Mouse (Mus musculus): ENCODE results near the gene Pros1. TPM values are rescaled to one million over a fixed set of nuclear protein-coding genes. Genes with fewer than 3 reads are reported as not detected.

Pros1 gene
- polyA plus RNA-seq, 1 experiment from 2014 or later, result 25.5 TPM

DNA sequence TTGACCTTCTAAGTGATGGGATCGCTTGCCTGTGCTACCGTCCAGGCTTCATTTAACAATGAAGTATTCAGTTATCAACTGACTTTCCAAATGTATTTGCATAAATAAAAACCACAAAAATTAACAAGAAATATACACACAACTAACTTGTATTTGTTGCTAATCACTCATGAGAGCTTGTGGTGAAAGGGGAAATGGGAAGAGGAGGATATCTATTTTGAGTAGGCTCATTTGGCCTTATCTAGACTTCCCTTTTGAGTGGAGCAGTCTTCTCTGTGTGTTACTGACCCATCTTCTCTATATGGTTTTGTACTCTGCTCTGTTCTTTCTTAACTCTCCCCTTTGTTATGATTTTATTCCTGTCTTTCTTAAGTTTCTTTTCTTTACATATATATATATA is 2.2 kb downstream of the Pros1 start:
- H3K9ac ChIP-seq (ENCODE audit: low read length), result no peak overlapping the region
- WGBS, result 92% methylated on average over 2 of the region's 2 CpGs
- no peak for DNase-seq (ENCODE audit: low spot score)

DNA sequence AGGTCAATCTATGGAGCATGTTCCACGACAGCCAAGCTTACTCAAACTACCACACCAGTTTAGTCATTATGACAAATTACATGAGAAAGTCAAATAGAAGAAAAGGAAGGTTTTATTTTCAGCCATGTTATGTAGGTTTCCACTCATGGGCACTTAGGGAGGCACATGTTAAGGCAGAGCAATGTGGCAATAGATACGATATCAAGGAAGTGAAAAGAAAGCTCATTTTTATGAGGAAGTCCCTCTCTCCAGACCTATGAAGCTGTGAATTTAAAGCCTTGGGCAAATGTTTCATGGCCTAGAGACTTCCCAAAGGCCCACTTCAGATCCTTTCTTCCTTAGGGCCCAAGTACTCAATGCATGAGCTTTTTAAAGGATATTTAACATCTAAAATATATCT is 3.4 kb downstream of the Pros1 start:
- Histone ChIP-seq H3K9ac (ENCODE audit: low read length) (no peak overlapping the region), H3K9me3 (ENCODE audit: control insufficient read depth, low read length) (no peaks in the 10 kb centered on the region), H3K27ac (ENCODE audit: low read depth) (no peak overlapping the region), H3K4me2 (ENCODE audit: low read length) (no peak overlapping the region), H3K4me1 (replicated peaks; ENCODE audit: control insufficient read depth, insufficient read depth, low read length) (no peaks in the 10 kb centered on the region), H3K27me3 (replicated peaks; ENCODE audit: control insufficient read depth, insufficient read depth, low read length) (no peaks in the 10 kb centered on the region), H3K4me3 (ENCODE audit: low read depth, low read length) (no peak overlapping the region), H3K36me3 (ENCODE audit: control insufficient read depth, insufficient read depth, low read length) (no peaks in the 10 kb centered on the region)
- 93% methylated on average over 2 of the region's 2 CpGs for WGBS
- ATAC-seq (replicated peaks; ENCODE audit: low FRiP score, low TSS enrichment, low read depth), result no peak
- DNase-seq (ENCODE audit: low spot score), result no peak

More for the DNA sequence above, 2.2 kb downstream of the Pros1 start:
- Histone ChIP-seq H3K4me1 (replicated peaks; ENCODE audit: control insufficient read depth, insufficient read depth, low read length) (no peaks in the 10 kb centered on the region), H3K4me3 (ENCODE audit: low read depth, low read length) (no peak overlapping the region), H3K4me2 (ENCODE audit: low read length) (no peak overlapping the region), H3K27ac (ENCODE audit: low read depth) (no peak overlapping the region), H3K27me3 (replicated peaks; ENCODE audit: control insufficient read depth, insufficient read depth, low read length) (no peaks in the 10 kb centered on the region), H3K36me3 (ENCODE audit: control insufficient read depth, insufficient read depth, low read length) (no peaks in the 10 kb centered on the region), H3K9me3 (ENCODE audit: control insufficient read depth, low read length) (no peaks in the 10 kb centered on the region)
- ATAC-seq (replicated peaks; ENCODE audit: low FRiP score, low TSS enrichment, low read depth), result no peak

GRCm38 (mm10) chr16:62858018-62858417 is 3.9 kb downstream of the Pros1 start:
- Histone ChIP-seq H3K9me3 (ENCODE audit: control insufficient read depth, low read length) (no peaks in the 10 kb centered on the region), H3K9ac (ENCODE audit: low read length) (no peak overlapping the region), H3K36me3 (ENCODE audit: control insufficient read depth, insufficient read depth, low read length) (no peaks in the 10 kb centered on the region), H3K4me1 (replicated peaks; ENCODE audit: control insufficient read depth, insufficient read depth, low read length) (no peaks in the 10 kb centered on the region), H3K27me3 (replicated peaks; ENCODE audit: control insufficient read depth, insufficient read depth, low read length) (no peaks in the 10 kb centered on the region), H3K27ac (ENCODE audit: low read depth) (no peak overlapping the region), H3K4me2 (ENCODE audit: low read length) (no peak overlapping the region), H3K4me3 (ENCODE audit: low read depth, low read length) (no peak overlapping the region)
- no peak for ATAC-seq (replicated peaks; ENCODE audit: low FRiP score, low TSS enrichment, low read depth)
- 93% methylated on average over 1 of the region's 1 CpGs for WGBS
- no peak for DNase-seq (ENCODE audit: low spot score)

DNA sequence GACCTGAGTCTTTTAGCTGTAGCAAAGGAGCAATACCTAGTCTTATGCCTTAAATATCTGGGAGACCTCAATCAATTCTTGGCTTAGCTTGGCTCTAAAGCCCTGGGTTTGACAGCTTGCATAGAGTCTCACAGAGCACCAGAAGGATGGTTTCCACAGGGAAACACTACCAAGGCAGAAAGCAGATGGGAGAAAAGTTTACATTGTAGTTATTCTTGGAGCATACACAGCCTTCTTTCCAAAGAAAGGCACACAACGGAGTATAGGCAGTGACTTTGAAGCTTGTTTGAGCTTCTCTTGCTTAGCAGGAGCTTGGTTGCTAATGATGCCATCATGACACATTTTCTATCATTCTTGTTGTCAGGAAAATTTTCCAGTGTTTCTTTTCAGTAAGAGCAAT is 6.0 kb downstream of the Pros1 start:
- no peaks in the 10 kb centered on the region for H3K9me3 ChIP-seq (ENCODE audit: control insufficient read depth, low read length)
- H3K4me2 ChIP-seq (ENCODE audit: low read length), result no peak overlapping the region
- DNase-seq (ENCODE audit: low spot score), result no peak
- no peaks in the 10 kb centered on the region for H3K27me3 ChIP-seq (replicated peaks; ENCODE audit: control insufficient read depth, insufficient read depth, low read length)
- no peak overlapping the region for H3K4me3 ChIP-seq (ENCODE audit: low read depth, low read length)
- ATAC-seq (replicated peaks; ENCODE audit: low FRiP score, low TSS enrichment, low read depth), result no peak
- H3K4me1 ChIP-seq (replicated peaks; ENCODE audit: control insufficient read depth, insufficient read depth, low read length), result no peaks in the 10 kb centered on the region
- no peak overlapping the region for H3K27ac ChIP-seq (ENCODE audit: low read depth)
- no peaks in the 10 kb centered on the region for H3K36me3 ChIP-seq (ENCODE audit: control insufficient read depth, insufficient read depth, low read length)
- WGBS, result 69% methylated on average over 1 of the region's 1 CpGs
- no peak overlapping the region for H3K9ac ChIP-seq (ENCODE audit: low read length)

DNA sequence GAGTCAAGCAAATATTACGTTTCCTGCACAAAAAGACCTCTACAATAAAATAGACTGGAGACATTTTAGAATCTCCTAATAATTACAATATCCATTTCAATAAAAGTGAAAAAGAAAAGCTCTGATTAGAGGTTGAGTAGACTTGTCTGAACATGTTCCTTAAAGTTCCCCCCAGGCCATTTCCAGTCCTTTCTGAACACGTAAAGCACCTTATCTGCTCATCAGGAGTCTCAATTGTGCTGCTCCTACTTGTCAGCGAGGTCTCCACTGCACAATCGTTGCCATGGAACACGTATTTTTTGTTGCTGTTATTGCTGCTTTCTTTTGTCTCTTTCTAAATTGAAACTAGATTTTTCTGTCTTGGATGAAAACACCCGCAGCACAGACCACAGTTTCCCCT is 7.3 kb downstream of the Pros1 start:
- Histone ChIP-seq H3K36me3 (ENCODE audit: control insufficient read depth, insufficient read depth, low read length) (no peaks in the 10 kb centered on the region), H3K27me3 (replicated peaks; ENCODE audit: control insufficient read depth, insufficient read depth, low read length) (no peaks in the 10 kb centered on the region), H3K9ac (ENCODE audit: low read length) (no peak overlapping the region), H3K4me1 (replicated peaks; ENCODE audit: control insufficient read depth, insufficient read depth, low read length) (no peaks in the 10 kb centered on the region), H3K4me2 (ENCODE audit: low read length) (no peak overlapping the region), H3K4me3 (ENCODE audit: low read depth, low read length) (no peak overlapping the region), H3K9me3 (ENCODE audit: control insufficient read depth, low read length) (no peaks in the 10 kb centered on the region), H3K27ac (ENCODE audit: low read depth) (no peak overlapping the region)
- 84% methylated on average over 6 of the region's 6 CpGs for WGBS
- DNase-seq (ENCODE audit: low spot score), result no peak
- ATAC-seq (replicated peaks; ENCODE audit: low FRiP score, low TSS enrichment, low read depth), result no peak

DNA sequence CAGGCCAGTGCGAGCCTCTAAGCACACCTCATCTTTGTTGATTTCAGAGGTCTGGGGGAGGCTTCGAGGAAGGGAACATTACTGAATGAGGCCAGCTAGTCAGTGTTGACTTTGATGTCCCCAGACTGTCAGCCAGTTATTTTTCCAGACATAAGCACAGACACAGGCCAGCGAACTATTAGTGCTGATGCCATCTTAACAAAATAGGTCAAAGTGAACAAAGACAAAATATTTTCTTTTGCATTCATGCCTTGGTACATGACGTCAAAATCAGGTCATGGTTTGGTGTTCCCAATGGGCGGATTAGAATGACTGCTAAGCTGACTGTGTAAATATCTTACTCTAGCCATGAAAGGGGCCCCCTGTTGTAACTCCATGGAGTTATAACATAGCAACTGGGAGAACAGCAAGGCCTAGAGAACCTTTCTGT is 18.6 kb downstream of the Pros1 start:
- Histone ChIP-seq H3K27ac (ENCODE audit: low read depth) (no peak overlapping the region), H3K4me3 (ENCODE audit: low read depth, low read length) (no peak overlapping the region), H3K27me3 (replicated peaks; ENCODE audit: control insufficient read depth, insufficient read depth, low read length) (no peaks in the 10 kb centered on the region), H3K4me1 (replicated peaks; ENCODE audit: control insufficient read depth, insufficient read depth, low read length) (0 out of 2 replicates have a peak, but pooled peaks cover 4% of the 10 kb centered on the region), H3K9me3 (ENCODE audit: control insufficient read depth, low read length) (no peaks in the 10 kb centered on the region), H3K4me2 (ENCODE audit: low read length) (no peak overlapping the region), H3K36me3 (ENCODE audit: control insufficient read depth, insufficient read depth, low read length) (no peaks in the 10 kb centered on the region), H3K9ac (ENCODE audit: low read length) (no peak overlapping the region)
- DNase-seq (ENCODE audit: low spot score) (no peak), ATAC-seq (replicated peaks; ENCODE audit: low FRiP score, low TSS enrichment, low read depth) (no peak)
- WGBS, result 57% methylated on average over 5 of the region's 5 CpGs

DNA sequence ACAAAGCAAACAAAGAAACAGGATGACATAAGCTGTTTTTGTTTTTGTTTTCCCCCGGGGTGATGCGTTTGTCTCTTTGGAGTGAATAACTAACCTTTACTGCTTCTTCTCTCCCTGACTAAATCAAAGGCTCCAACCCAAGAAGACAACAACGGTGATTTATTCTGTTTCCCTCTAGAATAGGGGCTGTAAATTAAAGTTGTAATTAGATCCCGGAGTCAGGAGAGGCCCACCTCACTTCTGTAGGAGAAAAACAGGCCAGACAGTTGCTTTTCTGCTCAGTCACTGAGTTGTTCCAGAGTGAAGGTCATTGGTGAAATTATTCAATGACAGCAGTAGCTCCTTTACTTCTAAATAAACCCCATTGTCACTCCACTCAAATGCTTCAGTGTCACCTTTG is 19.1 kb downstream of the Pros1 start:
- DNase-seq (ENCODE audit: low spot score) (no peak), ATAC-seq (replicated peaks; ENCODE audit: low FRiP score, low TSS enrichment, low read depth) (no peak)
- Histone ChIP-seq H3K9me3 (ENCODE audit: control insufficient read depth, low read length) (no peaks in the 10 kb centered on the region), H3K9ac (ENCODE audit: low read length) (no peak overlapping the region), H3K27ac (ENCODE audit: low read depth) (no peak overlapping the region), H3K4me3 (ENCODE audit: low read depth, low read length) (no peak overlapping the region), H3K4me2 (ENCODE audit: low read length) (no peak overlapping the region), H3K36me3 (ENCODE audit: control insufficient read depth, insufficient read depth, low read length) (no peaks in the 10 kb centered on the region), H3K27me3 (replicated peaks; ENCODE audit: control insufficient read depth, insufficient read depth, low read length) (no peaks in the 10 kb centered on the region), H3K4me1 (replicated peaks; ENCODE audit: control insufficient read depth, insufficient read depth, low read length) (0 out of 2 replicates have a peak, but pooled peaks cover 4% of the 10 kb centered on the region)
- whole genome bisulfite sequencing, result 30% methylated on average over 4 of the region's 4 CpGs

DNA sequence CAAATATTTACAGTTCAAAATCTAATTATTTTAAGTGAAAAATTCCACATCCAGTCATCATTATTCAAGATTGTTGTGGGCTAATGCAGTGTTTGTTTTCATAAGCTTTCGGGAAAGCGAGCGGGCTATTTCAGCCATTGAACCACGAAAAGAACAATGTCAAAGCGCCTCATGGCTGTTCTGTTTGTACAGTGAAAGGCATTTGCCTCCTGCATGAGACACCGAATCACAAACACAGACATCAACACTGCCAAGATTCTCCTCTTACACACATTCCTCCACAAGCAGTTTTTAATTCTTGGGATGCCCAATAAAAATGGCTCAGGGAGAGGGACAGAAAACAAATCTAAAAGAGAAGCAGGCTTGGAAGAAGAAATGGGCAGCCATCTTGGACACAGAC is 20.0 kb downstream of the Pros1 start:
- no peak for DNase-seq (ENCODE audit: low spot score)
- 79% methylated on average over 6 of the region's 6 CpGs for WGBS
- Histone ChIP-seq H3K36me3 (ENCODE audit: control insufficient read depth, insufficient read depth, low read length) (no peaks in the 10 kb centered on the region), H3K27me3 (replicated peaks; ENCODE audit: control insufficient read depth, insufficient read depth, low read length) (no peaks in the 10 kb centered on the region), H3K4me3 (ENCODE audit: low read depth, low read length) (no peak overlapping the region), H3K9me3 (ENCODE audit: control insufficient read depth, low read length) (no peaks in the 10 kb centered on the region), H3K9ac (ENCODE audit: low read length) (no peak overlapping the region), H3K4me2 (ENCODE audit: low read length) (no peak overlapping the region), H3K27ac (ENCODE audit: low read depth) (no peak overlapping the region), H3K4me1 (replicated peaks; ENCODE audit: control insufficient read depth, insufficient read depth, low read length) (0 out of 2 replicates have a peak, but pooled peaks cover 4% of the 10 kb centered on the region)
- ATAC-seq (replicated peaks; ENCODE audit: low FRiP score, low TSS enrichment, low read depth), result no peak

- 84% methylated on average over 3 of the region's 3 CpGs for WGBS
Observed at GRCm38 (mm10) chr16:62895824-62896223, 41.7 kb downstream of the Pros1 start.

More at GRCm38 (mm10) chr16:62895824-62896223, 41.7 kb downstream of the Pros1 start:
- DNase-seq (ENCODE audit: low spot score) (no peak), ATAC-seq (replicated peaks; ENCODE audit: low FRiP score, low TSS enrichment, low read depth) (no peak)
- H3K4me1 ChIP-seq (replicated peaks; ENCODE audit: control insufficient read depth, insufficient read depth, low read length), result no peaks in the 10 kb centered on the region
- H3K9ac ChIP-seq (ENCODE audit: low read length), result no peak overlapping the region
- H3K27me3 ChIP-seq (replicated peaks; ENCODE audit: control insufficient read depth, insufficient read depth, low read length), result no peaks in the 10 kb centered on the region
- H3K4me3 ChIP-seq (ENCODE audit: low read depth, low read length), result no peak overlapping the region
- no peaks in the 10 kb centered on the region for H3K9me3 ChIP-seq (ENCODE audit: control insufficient read depth, low read length)
- no peak overlapping the region for H3K4me2 ChIP-seq (ENCODE audit: low read length)
- H3K27ac ChIP-seq (ENCODE audit: low read depth), result no peak overlapping the region
- H3K36me3 ChIP-seq (ENCODE audit: control insufficient read depth, insufficient read depth, low read length), result no peaks in the 10 kb centered on the region

All from intestine, embryonic 14.5 days (tissue).